Mouse (Mus musculus): ENCODE results near the gene Ppp6r1.

- TF ChIP-seq CTCF (IDR thresholded peaks at IDR 0.05; ENCODE audit: low read depth, low read length) (no peak), POLR2AphosphoS5 (IDR thresholded peaks at IDR 0.05; ENCODE audit: insufficient replicate concordance, low read depth, low read length) (no peak), TAL1 (conservative IDR thresholded peaks at IDR 0.05; ENCODE audit: low read depth, low read length) (no peak)
These were observed 17.7 kb downstream of the Ppp6r1 start for GRCm38 (mm10) chr7:4641155-4641554.

All from G1E (cell line).